ENCODE assay signal across 12 mouse cellular contexts in the genomic region with DNA sequence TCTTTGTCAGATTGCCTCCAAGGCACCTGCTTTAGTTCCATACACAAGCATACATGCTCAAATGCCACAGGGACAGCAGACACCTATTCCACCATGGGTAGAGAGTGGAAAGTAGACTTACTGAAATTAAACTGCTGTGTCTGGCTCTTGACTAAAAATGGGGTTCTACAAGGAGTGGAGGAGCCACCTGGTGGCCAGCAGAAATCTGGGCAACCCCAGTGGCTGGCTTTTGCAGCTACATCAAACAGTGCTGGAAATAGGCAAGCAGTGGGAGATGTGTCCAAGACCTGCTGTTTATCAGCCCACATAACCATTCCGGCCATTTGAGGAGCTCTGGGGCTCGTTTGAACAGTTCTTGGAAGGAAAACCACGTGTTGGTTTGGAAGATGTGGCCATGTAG. TPM values are rescaled to one million over a fixed set of nuclear protein-coding genes. Genes with fewer than 3 reads are reported as not detected.
DNase-seq lines count a peak whose midpoint lies in the region; ATAC-seq and TF ChIP-seq lines count a peak whose summit lies in the region.
"Had no signal": no experiment of that assay in that cellular context is flagged by ENCODE, and none has a peak within 500 bp of the region (broad histone marks: within the 10 kb centered on the region; RNA-seq: fewer than 3 reads in every experiment).

No protein-coding gene starts in this region.

- no peak for ATAC-seq in midbrain, postnatal 0 days (ENCODE audit: low FRiP score)
- no peak for ATAC-seq in midbrain, embryonic 16.5 days
- peak; percentile 67; the same call in 1 of the 2 replicates for ATAC-seq in megakaryocyte-erythroid progenitor cell, adult 5-6 weeks (replicated peaks; ENCODE audit: low FRiP score, low TSS enrichment, poor library complexity, severe bottlenecking)
- no peak for ATAC-seq in megakaryocyte, adult 5-6 weeks (ENCODE audit: poor library complexity, severe bottlenecking)
- no peak for ATAC-seq in CD4-positive, CD25-positive, alpha-beta regulatory T cell, adult 4 months

- DNase-seq in kidney, adult 2 months, result peak; percentile 57
- DNase-seq in kidney, adult 11 months, result no peak
- no peak for DNase-seq in midbrain, postnatal 0 days (ENCODE audit: low spot score)
- DNase-seq in NIH3T3 (ENCODE audit: low read depth), result peak; percentile 55
- DNase-seq: adrenal gland, postnatal 36 days had no signal

- TF ChIP-seq POLR2A in kidney, adult 2 months (IDR thresholded peaks at IDR 0.05; ENCODE audit: low read depth, low read length), result no peak

- H3K4me2 ChIP-seq in midbrain, postnatal 0 days (ENCODE audit: low read depth, low read length, poor library complexity, severe bottlenecking), result no peak overlapping the region
- H3K4me2 ChIP-seq in midbrain, embryonic 16.5 days (ENCODE audit: low read length), result no peak overlapping the region
- H3K4me2 ChIP-seq: neural tube, embryonic 12.5 days had no signal

- no peak overlapping the region for H3K4me3 ChIP-seq in kidney, adult 2 months (ENCODE audit: insufficient read depth, low read depth, low read length)
- H3K4me3 ChIP-seq in midbrain, postnatal 0 days (ENCODE audit: low read depth, low read length), result no peak overlapping the region
- no peak overlapping the region for H3K4me3 ChIP-seq in midbrain, embryonic 16.5 days (ENCODE audit: low read depth, low read length)
- H3K4me3 ChIP-seq: midbrain, embryonic 10.5 days; neural tube, embryonic 12.5 days had no signal

- H3K4me1 ChIP-seq in kidney, adult 2 months (ENCODE audit: control insufficient read depth, insufficient read depth, low read length), result peaks cover 2% of the 10 kb centered on the region; the same call in 1 of the 2 replicates
- H3K4me1 ChIP-seq in midbrain, postnatal 0 days (ENCODE audit: insufficient read depth, low read length), result 0 out of 2 replicates have a peak, but pooled peaks cover 2% of the 10 kb centered on the region
- H3K4me1 ChIP-seq in midbrain, embryonic 16.5 days (ENCODE audit: control insufficient read depth, insufficient read depth, low read length), result peaks cover 7% of the 10 kb centered on the region

- no peaks in the 10 kb centered on the region for H3K9me3 ChIP-seq in midbrain, postnatal 0 days (ENCODE audit: low read length)
- H3K9me3 ChIP-seq in midbrain, embryonic 16.5 days (replicated peaks; ENCODE audit: control insufficient read depth, low read length, poor library complexity, severe bottlenecking), result no peaks in the 10 kb centered on the region
- H3K9me3 ChIP-seq: midbrain, embryonic 10.5 days; neural tube, embryonic 12.5 days had no signal

- TF ChIP-seq CTCF in kidney, adult 2 months (conservative IDR thresholded peaks at IDR 0.05; ENCODE audit: insufficient read depth, insufficient read length, low read depth, low read length), result peak; percentile 62
- peak; percentile 65 for TF ChIP-seq CTCF in midbrain, postnatal 0 days (IDR thresholded peaks at IDR 0.05)

- H3K27me3 ChIP-seq in kidney, adult 2 months (replicated peaks; ENCODE audit: control insufficient read depth, insufficient read depth, low read length), result no peaks in the 10 kb centered on the region
- H3K27me3 ChIP-seq in midbrain, postnatal 0 days (ENCODE audit: insufficient read depth, low read length), result no peaks in the 10 kb centered on the region
- H3K27me3 ChIP-seq in midbrain, embryonic 16.5 days (ENCODE audit: control insufficient read depth, insufficient read depth, low read depth, low read length), result no peaks in the 10 kb centered on the region
- H3K27me3 ChIP-seq: neural tube, embryonic 12.5 days had no signal

- H3K9ac ChIP-seq in midbrain, postnatal 0 days (replicated peaks; ENCODE audit: low read length, poor library complexity, severe bottlenecking), result no peak overlapping the region
- no peak overlapping the region for H3K9ac ChIP-seq in midbrain, embryonic 16.5 days (ENCODE audit: low read depth, low read length)
- H3K9ac ChIP-seq: neural tube, embryonic 12.5 days had no signal

- 73% methylated on average over 3 of the region's 3 CpGs for WGBS in kidney, adult 2 months
- WGBS in midbrain, postnatal 0 days, result 97% methylated on average over 3 of the region's 3 CpGs
- 86% methylated on average over 3 of the region's 3 CpGs for WGBS in midbrain, embryonic 16.5 days

- no peak overlapping the region for H3K27ac ChIP-seq in kidney, adult 2 months (ENCODE audit: insufficient read depth, low read depth, low read length)
- no peak overlapping the region for H3K27ac ChIP-seq in midbrain, postnatal 0 days (ENCODE audit: low read depth, low read length)
- no peak overlapping the region for H3K27ac ChIP-seq in midbrain, embryonic 16.5 days (ENCODE audit: low read length)
- H3K27ac ChIP-seq: midbrain, embryonic 10.5 days; neural tube, embryonic 12.5 days had no signal

- no peaks in the 10 kb centered on the region; the same call in 1 of the 2 replicates for H3K36me3 ChIP-seq in kidney, adult 2 months (ENCODE audit: control insufficient read depth, insufficient read depth, low read length)
- H3K36me3 ChIP-seq in midbrain, postnatal 0 days (ENCODE audit: insufficient read depth, low read length), result peaks cover 44% of the 10 kb centered on the region
- H3K36me3 ChIP-seq in midbrain, embryonic 16.5 days (ENCODE audit: control insufficient read depth, insufficient read depth, low read length), result peaks cover 16% of the 10 kb centered on the region

RNA-seq across cellular contexts. Expression of a gene that starts 6.1 kb away (rescaled TPM):
- 33.3 and 33.8 TPM in 2 replicates for polyA plus RNA-seq in kidney, adult 2 months (2012; rRNA removed)
- total RNA-seq in midbrain, postnatal 0 days (2014; rRNA removed), result 36.1 and 37.7 TPM in 2 replicates
- 49.0 TPM in 2 replicates for polyA plus RNA-seq in midbrain, postnatal 0 days (2015; fragmentation: Nextera tagmentation; extraction: Ambion mirVana)
- polyA plus RNA-seq in midbrain, embryonic 16.5 days (2015; fragmentation: Nextera tagmentation; extraction: Ambion mirVana), result 59.1 and 61.5 TPM in 2 replicates
- total RNA-seq in megakaryocyte-erythroid progenitor cell, adult 5-6 weeks (2014; fragmentation: Nextera tagmentation), result 107 and 117 TPM in 2 replicates
- total RNA-seq in megakaryocyte-erythroid progenitor cell, adult 5-6 weeks (2017), result 143 and 228 TPM in 2 replicates
- 28.5 and 31.1 TPM in 2 replicates for total RNA-seq in megakaryocyte, adult 5-6 weeks (2015)
- total RNA-seq in megakaryocyte, adult 5-6 weeks (2017), result 60.7 and 86.6 TPM in 2 replicates
- polyA plus RNA-seq in CD4-positive, CD25-positive, alpha-beta regulatory T cell, adult 4 months (2017; shearing (Covaris generic)), result 100 to 1,000 TPM in 1 of 2 experiments, 10 to 100 TPM in 1; 82.0 to 111 TPM

RNA-seq across cellular contexts. Expression of a gene that starts 6.7 kb away (rescaled TPM):
- 0.34 and 0.73 TPM in 2 replicates for polyA plus RNA-seq in kidney, adult 2 months (2012; rRNA removed)
- 0.16 TPM in 1 of 2 replicates, not detected in the other for total RNA-seq in midbrain, postnatal 0 days (2014; rRNA removed)
- polyA plus RNA-seq in midbrain, postnatal 0 days (2015; fragmentation: Nextera tagmentation; extraction: Ambion mirVana), result 0.26 TPM in 1 of 2 replicates, not detected in the other
- polyA plus RNA-seq in midbrain, embryonic 16.5 days (2015; fragmentation: Nextera tagmentation; extraction: Ambion mirVana), result 0.25 TPM in 1 of 2 replicates, not detected in the other
- not detected in 2 replicates for total RNA-seq in megakaryocyte-erythroid progenitor cell, adult 5-6 weeks (2014; fragmentation: Nextera tagmentation)
- not detected in 2 replicates for total RNA-seq in megakaryocyte-erythroid progenitor cell, adult 5-6 weeks (2017)
- total RNA-seq in megakaryocyte, adult 5-6 weeks (2015), result not detected in 2 replicates
- not detected in 2 replicates for total RNA-seq in megakaryocyte, adult 5-6 weeks (2017)
- not detected for polyA plus RNA-seq in CD4-positive, CD25-positive, alpha-beta regulatory T cell, adult 4 months (2017; shearing (Covaris generic))
- total RNA-seq: adrenal gland, postnatal 36 days had no signal
- polyA plus RNA-seq: limb, embryonic 11.5 days had no signal

RNA-seq across cellular contexts. Expression of a gene that starts 13.6 kb away (rescaled TPM):
- 71.7 and 91.3 TPM in 2 replicates for polyA plus RNA-seq in kidney, adult 2 months (2012; rRNA removed)
- 17.0 and 20.9 TPM in 2 replicates for total RNA-seq in midbrain, postnatal 0 days (2014; rRNA removed)
- polyA plus RNA-seq in midbrain, postnatal 0 days (2015; fragmentation: Nextera tagmentation; extraction: Ambion mirVana), result 12.7 and 14.4 TPM in 2 replicates
- 7.3 and 8.2 TPM in 2 replicates for polyA plus RNA-seq in midbrain, embryonic 16.5 days (2015; fragmentation: Nextera tagmentation; extraction: Ambion mirVana)
- not detected in 2 replicates for total RNA-seq in megakaryocyte-erythroid progenitor cell, adult 5-6 weeks (2014; fragmentation: Nextera tagmentation)
- not detected in 2 replicates for total RNA-seq in megakaryocyte-erythroid progenitor cell, adult 5-6 weeks (2017)
- total RNA-seq in megakaryocyte, adult 5-6 weeks (2015), result 0.22 TPM in 1 of 2 replicates, not detected in the other
- not detected in 2 replicates for total RNA-seq in megakaryocyte, adult 5-6 weeks (2017)
- polyA plus RNA-seq in CD4-positive, CD25-positive, alpha-beta regulatory T cell, adult 4 months (2017; shearing (Covaris generic)), result not detected

RNA-seq across cellular contexts. Expression of a gene that starts 37.9 kb away (rescaled TPM):
- 2,179 and 2,584 TPM in 2 replicates for polyA plus RNA-seq in kidney, adult 2 months (2012; rRNA removed)
- total RNA-seq in midbrain, postnatal 0 days (2014; rRNA removed), result 20.9 and 28.8 TPM in 2 replicates
- 22.0 and 27.0 TPM in 2 replicates for polyA plus RNA-seq in midbrain, postnatal 0 days (2015; fragmentation: Nextera tagmentation; extraction: Ambion mirVana)
- 19.5 and 20.8 TPM in 2 replicates for polyA plus RNA-seq in midbrain, embryonic 16.5 days (2015; fragmentation: Nextera tagmentation; extraction: Ambion mirVana)
- 4.0 and 6.7 TPM in 2 replicates for total RNA-seq in megakaryocyte-erythroid progenitor cell, adult 5-6 weeks (2014; fragmentation: Nextera tagmentation)
- total RNA-seq in megakaryocyte-erythroid progenitor cell, adult 5-6 weeks (2017), result 4.4 and 5.9 TPM in 2 replicates
- total RNA-seq in megakaryocyte, adult 5-6 weeks (2015), result 108 and 109 TPM in 2 replicates
- total RNA-seq in megakaryocyte, adult 5-6 weeks (2017), result 57.0 and 66.9 TPM in 2 replicates
- 10 to 100 TPM; 28.0 to 31.2 TPM for polyA plus RNA-seq in CD4-positive, CD25-positive, alpha-beta regulatory T cell, adult 4 months (2017; shearing (Covaris generic))

RNA-seq across cellular contexts. Expression of a gene that starts 55.4 kb away (rescaled TPM):
- polyA plus RNA-seq in kidney, adult 2 months (2012; rRNA removed), result 8.1 and 10.6 TPM in 2 replicates
- 48.2 and 56.5 TPM in 2 replicates for total RNA-seq in midbrain, postnatal 0 days (2014; rRNA removed)
- polyA plus RNA-seq in midbrain, postnatal 0 days (2015; fragmentation: Nextera tagmentation; extraction: Ambion mirVana), result 27.3 and 27.4 TPM in 2 replicates
- polyA plus RNA-seq in midbrain, embryonic 16.5 days (2015; fragmentation: Nextera tagmentation; extraction: Ambion mirVana), result 17.4 and 20.7 TPM in 2 replicates
- 0.35 TPM in 1 of 2 replicates, not detected in the other for total RNA-seq in megakaryocyte-erythroid progenitor cell, adult 5-6 weeks (2014; fragmentation: Nextera tagmentation)
- total RNA-seq in megakaryocyte-erythroid progenitor cell, adult 5-6 weeks (2017), result 0.09 TPM in 1 of 2 replicates, not detected in the other
- 4.0 and 4.1 TPM in 2 replicates for total RNA-seq in megakaryocyte, adult 5-6 weeks (2015)
- total RNA-seq in megakaryocyte, adult 5-6 weeks (2017), result 7.4 and 7.9 TPM in 2 replicates
- 1 to 10 TPM in 1 of 2 experiments, under 1 TPM in 1; 0.75 to 2.2 TPM for polyA plus RNA-seq in CD4-positive, CD25-positive, alpha-beta regulatory T cell, adult 4 months (2017; shearing (Covaris generic))

Comparison
In these comparisons a context has a peak if more than half of its experiments do, and no peak if none do; other contexts are left out.
1. DNase-seq: peak in kidney, adult 2 months (single experiment) and NIH3T3 (single experiment); none in kidney, adult 11 months (single experiment) and midbrain, postnatal 0 days (single experiment).